Mouse (Mus musculus) embryo, embryonic 9.5 days (tissue): Measurements from ENCODE around the gene Sar1a.

Experiments
- DNase-seq: peaks from one replicate; pipeline ENCODE4 v3.0.0-alpha.2; 2017; ENCODE audit errors: extremely low spot score

Sar1a gene

GRCm38 (mm10) chr10:61730171-61730570 lies 50.1 kb downstream of the Sar1a start:
- no peak for DNase-seq

DNA sequence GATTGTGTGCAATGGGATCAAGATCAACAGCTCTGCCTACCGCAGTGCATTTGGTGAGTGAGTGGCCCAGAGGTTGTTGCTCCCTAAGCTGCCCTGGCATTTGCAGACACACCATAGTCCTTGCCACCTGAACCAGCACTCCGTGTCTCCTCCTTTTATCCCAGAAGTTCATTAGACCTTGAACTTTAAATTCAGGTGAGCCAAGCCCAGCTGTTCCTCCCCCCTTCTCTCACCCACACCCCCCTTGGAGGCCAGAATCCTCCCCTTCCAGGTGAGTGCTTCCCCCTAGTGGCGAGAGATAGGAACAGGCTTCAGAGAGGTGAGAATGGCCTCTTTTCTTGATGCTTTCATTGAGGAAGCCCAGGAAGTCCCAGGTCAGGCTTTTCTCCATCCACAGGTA lies 54.3 kb downstream of the Sar1a start:
- DNase-seq, result peak; percentile 38

DNA sequence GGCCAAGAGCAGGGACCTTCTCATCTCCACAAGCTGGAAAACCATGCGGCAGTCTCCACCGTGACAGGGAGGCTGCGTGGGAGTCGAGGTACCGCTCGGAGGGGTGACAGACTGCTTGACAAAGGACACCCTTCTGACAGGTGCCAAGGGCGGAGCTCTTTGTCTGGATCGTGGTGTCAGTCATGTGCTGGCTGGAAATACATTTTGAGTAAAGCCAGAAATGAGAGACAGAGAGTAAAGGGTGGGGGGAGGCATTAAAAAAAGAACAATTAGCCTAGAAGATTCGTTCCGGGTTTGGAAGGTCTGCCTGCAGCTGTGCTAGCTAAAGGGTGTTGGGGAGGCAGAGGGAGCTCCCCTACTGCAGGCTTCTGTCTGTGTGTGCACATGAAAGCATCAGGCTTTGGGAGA lies 56.6 kb downstream of the Sar1a start:
- no peak for DNase-seq

GRCm38 (mm10) chr10:61737537-61737936 lies 57.4 kb downstream of the Sar1a start:
- no peak for DNase-seq

GRCm38 (mm10) chr10:61738126-61738525 lies 58.0 kb downstream of the Sar1a start:
- no peak for DNase-seq

DNA sequence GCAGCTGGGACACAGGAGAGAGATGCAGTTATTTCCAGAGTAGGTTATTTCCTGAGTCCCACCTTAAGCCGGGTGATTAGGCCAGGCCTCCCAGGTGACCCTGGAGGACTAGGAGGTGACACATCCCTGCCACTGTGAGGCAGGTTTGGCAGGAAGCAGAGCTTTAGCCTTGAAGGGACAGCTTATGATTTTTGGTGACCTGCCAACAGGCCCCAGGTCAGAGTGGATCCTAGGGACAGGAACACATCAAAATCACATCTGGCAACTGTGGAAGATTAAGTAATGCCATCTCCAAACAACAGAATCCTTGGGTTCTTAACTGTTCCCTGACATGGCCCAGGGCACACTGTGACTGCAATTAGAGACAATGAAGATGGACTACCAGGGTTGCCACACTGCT lies 61.2 kb downstream of the Sar1a start:
- DNase-seq, result no peak

GRCm38 (mm10) chr10:61741873-61742272 lies 61.8 kb downstream of the Sar1a start:
- DNase-seq, result no peak

- DNase-seq, result no peak
These were observed 62.2 kb downstream of the Sar1a start for GRCm38 (mm10) chr10:61742336-61742735.
